Mouse (Mus musculus) C2C12 (cell line): ENCODE measurements around the gene Klc3. TPM values are rescaled to one million over a fixed set of nuclear protein-coding genes. Genes with fewer than 3 reads are reported as not detected.

Experiments
- H3K27me3 ChIP-seq: one replicate; pipeline ENCODE4 v1.6.1; 2011; ENCODE audit not compliant: control insufficient read depth, insufficient read depth, insufficient read length
- H3K36me3 ChIP-seq: one replicate; pipeline ENCODE4 v1.6.1; 2011; ENCODE audit not compliant: control insufficient read depth, insufficient read depth
- H3K4me3 ChIP-seq: one replicate; pipeline ENCODE4 v1.5.1; 2011; ENCODE audit warnings: mild to moderate bottlenecking, control low read depth; ENCODE audit not compliant: poor library complexity, insufficient read depth, severe bottlenecking
- H3K79me2 ChIP-seq: one replicate; pipeline ENCODE4 v1.6.1; 2011; ENCODE audit not compliant: control insufficient read depth, insufficient read depth
- H3K79me3 ChIP-seq: one replicate; pipeline ENCODE4 v1.6.1; 2011; ENCODE audit warnings: low read depth, control low read depth
- H3ac ChIP-seq: one replicate; pipeline ENCODE3; 2011; ENCODE audit warnings: low read depth; ENCODE audit not compliant: control insufficient read depth, insufficient read length
- CEBPB ChIP-seq: IDR thresholded peaks from one replicate; pipeline ENCODE4 v1.6.1; 2011; ENCODE audit warnings: low read depth, mild to moderate bottlenecking, control low read depth, moderate library complexity
- CTCF ChIP-seq: IDR thresholded peaks from one replicate; pipeline ENCODE4 v1.5.1; 2011; ENCODE audit not compliant: control insufficient read depth, insufficient read depth, insufficient read length
- FOSL1 ChIP-seq: IDR thresholded peaks from one replicate; pipeline ENCODE4 v1.8.0; 2011; ENCODE audit warnings: mild to moderate bottlenecking, low read length; ENCODE audit not compliant: poor library complexity, insufficient read depth, severe bottlenecking
- MAX ChIP-seq: IDR thresholded peaks from one replicate; pipeline ENCODE4 v1.6.1; 2011; ENCODE audit warnings: mild to moderate bottlenecking, control low read depth
- MYOD1 ChIP-seq: IDR thresholded peaks from one replicate; pipeline ENCODE4 v1.6.1; 2011; ENCODE audit warnings: low read depth; ENCODE audit not compliant: control insufficient read depth, insufficient read length
- MYOG ChIP-seq: IDR thresholded peaks from one replicate; pipeline ENCODE4 v1.6.1; 2011; ENCODE audit not compliant: control insufficient read depth, insufficient read length; ENCODE audit errors: extremely low read depth
- USF1 ChIP-seq: IDR thresholded peaks from one replicate; pipeline ENCODE4 v1.6.1; 2011; ENCODE audit warnings: low read depth, mild to moderate bottlenecking, control low read depth, moderate library complexity
- polyA plus RNA-seq: library from polyadenylated mRNA; unstranded; fragments of >200 nt; fragmentation: generic; extraction: Trizol; gene quantifications from one replicate; pipeline ENCODE4 v1.2.1, GENCODE M21; 2012; ENCODE audit warnings: missing spikeins

Klc3 gene
- polyA plus RNA-seq, 1 experiment: 4.3 TPM

GRCm38 (mm10) chr7:19360944-19361343 is 43.0 kb downstream of the Klc3 start:
- Histone ChIP-seq H3K4me3 (peak overlapping the region; percentile 61), H3K27me3 (no peaks in the 10 kb centered on the region), H3K79me3 (peaks cover 15% of the 10 kb centered on the region), H3K79me2 (peaks cover 54% of the 10 kb centered on the region), H3K36me3 (peaks cover 5% of the 10 kb centered on the region), H3ac (peak overlapping the region; percentile 27)
- TF ChIP-seq FOSL1: no peak
- TF ChIP-seq MYOG: no peak
- TF ChIP-seq MYOD1: no peak
- TF ChIP-seq CTCF: no peak
- no peak for TF ChIP-seq MAX
- no peak for TF ChIP-seq USF1
- TF ChIP-seq CEBPB: no peak

- Histone ChIP-seq H3K79me3 (peaks cover 15% of the 10 kb centered on the region), H3K27me3 (no peaks in the 10 kb centered on the region), H3K36me3 (peaks cover 7% of the 10 kb centered on the region), H3ac (peak overlapping the region; percentile 49), H3K79me2 (peaks cover 48% of the 10 kb centered on the region), H3K4me3 (peak overlapping the region; percentile 61)
- peak; percentile 9 for TF ChIP-seq FOSL1
- no peak for TF ChIP-seq MYOD1
- no peak for TF ChIP-seq MYOG
- no peak for TF ChIP-seq CTCF
- TF ChIP-seq MAX: peak; percentile 74
Measured at GRCm38 (mm10) chr7:19359892-19360641, 43.8 kb downstream of the Klc3 start.

- TF ChIP-seq MYOG (no peak), MAX (peak; percentile 95), USF1 (peak; percentile 80)
- H3K79me2 ChIP-seq: peaks cover 44% of the 10 kb centered on the region
- H3K4me3 ChIP-seq: peak within 1 kb of the TSS; percentile 61
- peaks cover 15% of the 10 kb centered on the region for H3K79me3 ChIP-seq
- peak within 1 kb of the TSS; percentile 75 for H3ac ChIP-seq
- H3K36me3 ChIP-seq: peaks cover 9% of the 10 kb centered on the region
- H3K27me3 ChIP-seq: no peaks in the 10 kb centered on the region
Measured at GRCm38 (mm10) chr7:19359299-19359891, 44.5 kb downstream of the Klc3 start, which contains the start of the genes Cd3eap and Ppp1r13l. Gene Cd3eap, minus strand, starts transcription at chr7:19359483. Gene Ppp1r13l, plus strand, starts transcription at chr7:19359749.

GRCm38 (mm10) chr7:19358634-19359033 is 45.3 kb downstream of the Klc3 start:
- TF ChIP-seq MYOD1 (no peak), USF1 (no peak), CEBPB (no peak), MYOG (no peak), FOSL1 (no peak), CTCF (no peak), MAX (no peak)
- Histone ChIP-seq H3K27me3 (no peaks in the 10 kb centered on the region), H3K4me3 (peak overlapping the region; percentile 61), H3K79me3 (peaks cover 15% of the 10 kb centered on the region), H3K36me3 (peaks cover 9% of the 10 kb centered on the region), H3K79me2 (peaks cover 44% of the 10 kb centered on the region), H3ac (peak overlapping the region; percentile 31)

GRCm38 (mm10) chr7:19357381-19358375 is 46.2 kb downstream of the Klc3 start:
- Histone ChIP-seq H3K27me3 (no peaks in the 10 kb centered on the region), H3K4me3 (peak overlapping the region; percentile 61), H3ac (peak overlapping the region; percentile 21), H3K79me2 (peaks cover 42% of the 10 kb centered on the region), H3K36me3 (peaks cover 11% of the 10 kb centered on the region), H3K79me3 (peaks cover 15% of the 10 kb centered on the region)
- TF ChIP-seq MYOD1: no peak
- TF ChIP-seq MYOG: no peak
